Comparison of ENCODE assay signal across 8 mouse cellular contexts in genomic region chr14:52338751-52339511, GRCm38 (mm10). TPM values are rescaled to one million over a fixed set of nuclear protein-coding genes. Genes with fewer than 3 reads are reported as not detected.
DNase-seq lines count a peak whose midpoint lies in the region; ATAC-seq and TF ChIP-seq lines count a peak whose summit lies in the region.

No protein-coding gene starts in this region.

- peak; percentile 65; the same call in 1 of the 2 replicates for TF ChIP-seq CTCF in spleen, adult 2 months (IDR thresholded peaks at IDR 0.05; ENCODE audit: extremely low read depth, insufficient read depth, insufficient read length, insufficient replicate concordance)
- TF ChIP-seq CTCF in small intestine, adult 2 months (IDR thresholded peaks at IDR 0.05; ENCODE audit: extremely low read depth, insufficient read length, insufficient replicate concordance, low read depth, low read length), result peak; percentile 9; the same call in 1 of the 2 replicates

- H3K4me3 ChIP-seq in spleen, adult 2 months (ENCODE audit: extremely low read depth, insufficient read depth, insufficient read length), result no peak overlapping the region
- H3K4me3 ChIP-seq in intestine, embryonic 14.5 days (ENCODE audit: low read depth, low read length), result peak overlapping the region; percentile 11; the same call in 1 of the 2 replicates
- H3K4me3 ChIP-seq in small intestine, adult 2 months (ENCODE audit: low read depth, low read length), result no peak overlapping the region

- 27% methylated on average over 21 of the region's 21 CpGs for WGBS in spleen, adult 2 months
- WGBS in intestine, embryonic 14.5 days, result 27% methylated on average over 21 of the region's 21 CpGs
- WGBS in small intestine, adult 2 months, result 27% methylated on average over 21 of the region's 21 CpGs

- H3K36me3 ChIP-seq in spleen, adult 2 months (ENCODE audit: control insufficient read depth, insufficient read depth, low read length), result no peaks in the 10 kb centered on the region
- no peaks in the 10 kb centered on the region for H3K36me3 ChIP-seq in intestine, embryonic 14.5 days (ENCODE audit: control insufficient read depth, insufficient read depth, low read length)
- H3K36me3 ChIP-seq in small intestine, adult 2 months (ENCODE audit: control insufficient read depth, insufficient read depth, low read length), result no peaks in the 10 kb centered on the region

- no peak overlapping the region for H3K27ac ChIP-seq in spleen, adult 2 months (ENCODE audit: insufficient read depth, low read length)
- H3K27ac ChIP-seq in intestine, embryonic 14.5 days (ENCODE audit: low read depth), result no peak overlapping the region
- no peak overlapping the region for H3K27ac ChIP-seq in small intestine, adult 2 months (ENCODE audit: insufficient read depth, low read depth, low read length)

- H3K4me1 ChIP-seq in spleen, adult 2 months (ENCODE audit: control insufficient read depth, insufficient read depth, insufficient read length), result no peaks in the 10 kb centered on the region
- H3K4me1 ChIP-seq in intestine, embryonic 14.5 days (replicated peaks; ENCODE audit: control insufficient read depth, insufficient read depth, low read length), result no peaks in the 10 kb centered on the region
- H3K4me1 ChIP-seq in small intestine, adult 2 months (ENCODE audit: control insufficient read depth, insufficient read depth, insufficient read length, low read length), result peaks cover 6% of the 10 kb centered on the region; the same call in 1 of the 2 replicates

- DNase-seq in spleen, adult 2 months (ENCODE audit: low read depth in 1 of 2, low spot score in 2 of 2), result peak; percentile 49 to 56
- no peak for DNase-seq in spleen, adult 12 weeks (ENCODE audit: low spot score)
- peak; percentile 40 to 73 for DNase-seq in cerebellum, postnatal 36 days
- DNase-seq in gastrocnemius, postnatal 10 days, result peak; percentile 50
- DNase-seq in intestine, embryonic 14.5 days (ENCODE audit: low spot score), result peak; percentile 67
- peak; percentile 52 to 55 for DNase-seq in left cerebral cortex, adult 8-10 months (ENCODE audit: low spot score in 2 of 2)
- DNase-seq in mesoderm, embryonic 11.5 days (ENCODE audit: low read depth, low spot score), result peak; percentile 80

- H3K27me3 ChIP-seq in spleen, adult 2 months (ENCODE audit: control insufficient read depth, insufficient read depth, low read length), result no peaks in the 10 kb centered on the region
- no peaks in the 10 kb centered on the region for H3K27me3 ChIP-seq in intestine, embryonic 14.5 days (replicated peaks; ENCODE audit: control insufficient read depth, insufficient read depth, low read length)
- no peaks in the 10 kb centered on the region for H3K27me3 ChIP-seq in small intestine, adult 2 months (ENCODE audit: control insufficient read depth, insufficient read depth, low read length)

- no peaks in the 10 kb centered on the region for H3K9me3 ChIP-seq in intestine, embryonic 14.5 days (ENCODE audit: control insufficient read depth, low read length)

- peak overlapping the region; percentile 13; the same call in 1 of the 2 replicates for H3K9ac ChIP-seq in intestine, embryonic 14.5 days (ENCODE audit: low read length)

- TF ChIP-seq POLR2A in spleen, adult 2 months (IDR thresholded peaks at IDR 0.05; ENCODE audit: low read depth, low read length), result no peak
- no peak for TF ChIP-seq POLR2A in small intestine, adult 2 months (IDR thresholded peaks at IDR 0.05; ENCODE audit: low read depth, low read length)

- ATAC-seq in intestine, embryonic 14.5 days (replicated peaks; ENCODE audit: low FRiP score, low TSS enrichment, low read depth), result no peak

- H3K4me2 ChIP-seq in intestine, embryonic 14.5 days (ENCODE audit: low read length), result peak overlapping the region; percentile 42

RNA-seq across cellular contexts. Expression of gene Sall2, which starts 10.4 kb away (rescaled TPM):
- polyA plus RNA-seq in spleen, adult 2 months (2012; rRNA removed), result 4.6 and 5.0 TPM in 2 replicates
- total RNA-seq in gastrocnemius, postnatal 10 days (2021), result 1 to 10 TPM; 3.1 to 5.0 TPM
- 15.2 and 16.2 TPM in 2 replicates for polyA plus RNA-seq in intestine, embryonic 14.5 days (2014; fragmentation: Nextera tagmentation; extraction: Ambion mirVana)
- 10 to 100 TPM; 36.6 to 43.7 (median 40.9) TPM for total RNA-seq in left cerebral cortex, adult 8-10 months (2022)
- 0.83 and 1.4 TPM in 2 replicates for polyA plus RNA-seq in small intestine, adult 2 months (2012; rRNA removed)

RNA-seq across cellular contexts. Expression of gene Olfr1513, which starts 17.3 kb away (rescaled TPM):
- not detected in 2 replicates for polyA plus RNA-seq in spleen, adult 2 months (2012; rRNA removed)
- total RNA-seq in gastrocnemius, postnatal 10 days (2021), result not detected
- polyA plus RNA-seq in intestine, embryonic 14.5 days (2014; fragmentation: Nextera tagmentation; extraction: Ambion mirVana), result not detected in 2 replicates
- total RNA-seq in left cerebral cortex, adult 8-10 months (2022), result not detected
- not detected in 2 replicates for polyA plus RNA-seq in small intestine, adult 2 months (2012; rRNA removed)

RNA-seq across cellular contexts. Expression of gene Mettl3, which starts 34.0 kb away (rescaled TPM):
- polyA plus RNA-seq in spleen, adult 2 months (2012; rRNA removed), result 24.1 and 26.2 TPM in 2 replicates
- 10 to 100 TPM; 16.3 to 17.3 TPM for total RNA-seq in gastrocnemius, postnatal 10 days (2021)
- polyA plus RNA-seq in intestine, embryonic 14.5 days (2014; fragmentation: Nextera tagmentation; extraction: Ambion mirVana), result 37.0 and 43.5 TPM in 2 replicates
- total RNA-seq in left cerebral cortex, adult 8-10 months (2022), result 10 to 100 TPM; 30.0 to 35.0 (median 32.4) TPM
- 5.7 and 8.2 TPM in 2 replicates for polyA plus RNA-seq in small intestine, adult 2 months (2012; rRNA removed)

RNA-seq across cellular contexts. Expression of gene Olfr1512, which starts 40.0 kb away (rescaled TPM):
- polyA plus RNA-seq in spleen, adult 2 months (2012; rRNA removed), result not detected in 2 replicates
- not detected for total RNA-seq in gastrocnemius, postnatal 10 days (2021)
- polyA plus RNA-seq in intestine, embryonic 14.5 days (2014; fragmentation: Nextera tagmentation; extraction: Ambion mirVana), result not detected in 2 replicates
- total RNA-seq in left cerebral cortex, adult 8-10 months (2022), result not detected
- not detected in 2 replicates for polyA plus RNA-seq in small intestine, adult 2 months (2012; rRNA removed)

RNA-seq across cellular contexts. Expression of gene Olfr1511, which starts 58.2 kb away (rescaled TPM):
- polyA plus RNA-seq in spleen, adult 2 months (2012; rRNA removed), result not detected in 2 replicates
- total RNA-seq in gastrocnemius, postnatal 10 days (2021), result not detected
- not detected in 2 replicates for polyA plus RNA-seq in intestine, embryonic 14.5 days (2014; fragmentation: Nextera tagmentation; extraction: Ambion mirVana)
- total RNA-seq in left cerebral cortex, adult 8-10 months (2022), result not detected
- polyA plus RNA-seq in small intestine, adult 2 months (2012; rRNA removed), result not detected in 2 replicates
